Mouse (Mus musculus) c-Kit-positive CD71-positive TER-119-negative erythroid progenitor cells, embryonic 14.5 days (primary cell): Measurements from ENCODE around the gene Tcp11l2.

Experiments used
- DNase-seq: peaks from one replicate; pipeline ENCODE4 v3.0.0-alpha.2; 2013; ENCODE audit warnings: low read depth

Tcp11l2 gene

GRCm38 (mm10) chr10:84604335-84604734 is 27.9 kb downstream of the Tcp11l2 start:
- DNase-seq, result no peak

GRCm38 (mm10) chr10:84608361-84608760 is 31.9 kb downstream of the Tcp11l2 start:
- DNase-seq, result no peak

- DNase-seq, result no peak
These were observed 33.9 kb downstream of the Tcp11l2 start for GRCm38 (mm10) chr10:84610324-84610723.

- no peak for DNase-seq
These were observed 34.4 kb downstream of the Tcp11l2 start for GRCm38 (mm10) chr10:84610783-84611182.

- DNase-seq, result no peak
These were observed 35.2 kb downstream of the Tcp11l2 start for GRCm38 (mm10) chr10:84611664-84612063.

- DNase-seq, result no peak
These were observed 35.9 kb downstream of the Tcp11l2 start for GRCm38 (mm10) chr10:84612281-84612680.

- DNase-seq, result no peak
These were observed 36.9 kb downstream of the Tcp11l2 start for GRCm38 (mm10) chr10:84613366-84613765.

GRCm38 (mm10) chr10:84615076-84615475 is 38.6 kb downstream of the Tcp11l2 start:
- DNase-seq, result no peak

GRCm38 (mm10) chr10:84621826-84622790 is 45.7 kb downstream of the Tcp11l2 start, which contains the start of gene Polr3b:
Gene Polr3b (plus strand): TSS chr10:84622292.
- peak; percentile 93 for DNase-seq

- DNase-seq, result no peak
These were observed 54.8 kb downstream of the Tcp11l2 start for GRCm38 (mm10) chr10:84631182-84631581.

- DNase-seq, result no peak
These were observed 55.6 kb downstream of the Tcp11l2 start for GRCm38 (mm10) chr10:84632005-84632404.

GRCm38 (mm10) chr10:84636656-84637055 is 60.2 kb downstream of the Tcp11l2 start:
- DNase-seq, result no peak

GRCm38 (mm10) chr10:84638382-84638781 is 62.0 kb downstream of the Tcp11l2 start:
- no peak for DNase-seq

GRCm38 (mm10) chr10:84639525-84640287 is 63.3 kb downstream of the Tcp11l2 start:
- peak; percentile 45 for DNase-seq

GRCm38 (mm10) chr10:84640861-84641260 is 64.4 kb downstream of the Tcp11l2 start:
- no peak for DNase-seq

- no peak for DNase-seq
These were observed 65.2 kb downstream of the Tcp11l2 start for GRCm38 (mm10) chr10:84641576-84641975.

GRCm38 (mm10) chr10:84645940-84646339 is 69.5 kb downstream of the Tcp11l2 start:
- DNase-seq, result no peak

- no peak for DNase-seq
These were observed 70.2 kb downstream of the Tcp11l2 start for GRCm38 (mm10) chr10:84646506-84647102.

- DNase-seq, result no peak
These were observed 70.8 kb downstream of the Tcp11l2 start for GRCm38 (mm10) chr10:84647264-84647663.

GRCm38 (mm10) chr10:84648911-84649310 is 72.5 kb downstream of the Tcp11l2 start:
- no peak for DNase-seq

- no peak for DNase-seq
These were observed 77.6 kb downstream of the Tcp11l2 start for GRCm38 (mm10) chr10:84654029-84654428.

GRCm38 (mm10) chr10:84654731-84655130 is 78.3 kb downstream of the Tcp11l2 start:
- no peak for DNase-seq
